1 mouse cellular context compared by ENCODE assay signal in the genomic region with DNA sequence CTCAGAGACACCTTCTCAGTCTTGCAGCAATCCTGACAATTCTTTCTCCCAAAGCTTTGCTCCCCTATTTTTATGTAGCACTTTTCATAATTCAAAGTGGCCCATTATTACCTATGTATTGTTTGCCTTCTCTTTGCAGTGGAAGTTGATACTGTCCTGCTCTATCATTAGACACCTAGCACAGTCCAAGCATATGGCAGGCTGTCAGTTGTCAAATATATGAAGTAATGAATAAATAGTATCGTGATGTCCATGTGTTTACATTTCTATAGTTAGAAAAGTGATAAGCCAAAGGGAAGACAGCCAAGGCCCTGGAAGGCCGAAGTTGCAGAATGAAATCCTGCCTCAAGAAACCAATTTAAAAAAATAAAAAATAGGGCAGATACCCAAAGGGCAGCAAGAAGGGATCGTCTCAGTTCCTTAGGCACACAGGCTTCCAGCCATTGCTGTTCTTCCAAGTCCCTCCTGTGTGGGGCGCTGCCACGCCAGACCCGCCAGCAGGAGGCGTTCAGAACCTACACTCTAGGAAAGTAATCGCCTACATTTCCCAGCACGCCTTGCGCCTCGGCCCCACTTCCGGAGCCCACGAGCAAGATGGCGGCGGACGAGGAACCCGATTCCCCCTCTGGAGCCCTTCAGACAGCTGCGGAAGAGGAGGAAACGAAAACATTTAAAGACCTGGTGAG.
TF ChIP-seq lines count a peak whose summit lies in the region.

Gene Ddx47, plus strand, starts transcription at position 565 of the 686 bp plus-strand sequence.

TF ChIP-seq in CH12.LX, 34 proteins besides CTCF, POLR2A, EP300 and RAD21 (continued from another document):
- no peak for TF ChIP-seq CHD2 (IDR thresholded peaks at IDR 0.05; ENCODE audit: low read length)
- TF ChIP-seq NRF1 (IDR thresholded peaks at IDR 0.05; ENCODE audit: low read depth, low read length), result peak; percentile 56
- TF ChIP-seq KAT2A (IDR thresholded peaks at IDR 0.05; ENCODE audit: insufficient replicate concordance, low read length), result peak; percentile 94; the same call in 1 of the 2 replicates
- TF ChIP-seq ELF1 (IDR thresholded peaks at IDR 0.05; ENCODE audit: low read depth, low read length), result peak; percentile 95
- TF ChIP-seq TCF12 (IDR thresholded peaks at IDR 0.05; ENCODE audit: low read depth, low read length), result peak; percentile 91
- TF ChIP-seq MAZ (IDR thresholded peaks at IDR 0.05; ENCODE audit: low read depth, low read length), result no peak
